Mouse (Mus musculus) regulatory T cell (primary cell): ENCODE results near the gene Vcam1.

ENCODE experiments used
- in situ Hi-C: fragments of 300-600 bp; cut with MboI, MseI; formaldehyde crosslinking; loops from one replicate; pipeline ENCODE4 v1.15.1; 2025; ENCODE audit warnings: high pct_unique_total_duplicates

Gene Vcam1

DNA sequence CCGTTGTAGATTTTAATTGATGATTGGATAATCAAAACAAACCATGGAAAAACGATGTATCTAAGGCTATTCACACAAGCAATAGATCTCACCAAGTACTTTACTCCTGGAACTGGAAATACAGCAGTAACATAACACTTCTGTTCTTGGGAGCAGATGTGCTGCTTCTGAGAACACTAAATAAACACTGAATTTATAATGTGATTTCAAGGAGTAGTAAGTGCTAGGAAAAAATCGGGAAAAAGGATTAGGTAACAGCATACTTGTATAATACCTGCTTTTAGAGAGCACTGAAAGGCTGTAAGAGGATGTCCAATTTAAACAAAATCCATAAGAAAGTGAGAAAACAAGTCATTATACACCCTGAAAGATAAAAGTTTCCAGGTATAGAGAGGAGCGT, 43.5 kb downstream of the Vcam1 start:
- in situ Hi-C loops: no loop called here

DNA sequence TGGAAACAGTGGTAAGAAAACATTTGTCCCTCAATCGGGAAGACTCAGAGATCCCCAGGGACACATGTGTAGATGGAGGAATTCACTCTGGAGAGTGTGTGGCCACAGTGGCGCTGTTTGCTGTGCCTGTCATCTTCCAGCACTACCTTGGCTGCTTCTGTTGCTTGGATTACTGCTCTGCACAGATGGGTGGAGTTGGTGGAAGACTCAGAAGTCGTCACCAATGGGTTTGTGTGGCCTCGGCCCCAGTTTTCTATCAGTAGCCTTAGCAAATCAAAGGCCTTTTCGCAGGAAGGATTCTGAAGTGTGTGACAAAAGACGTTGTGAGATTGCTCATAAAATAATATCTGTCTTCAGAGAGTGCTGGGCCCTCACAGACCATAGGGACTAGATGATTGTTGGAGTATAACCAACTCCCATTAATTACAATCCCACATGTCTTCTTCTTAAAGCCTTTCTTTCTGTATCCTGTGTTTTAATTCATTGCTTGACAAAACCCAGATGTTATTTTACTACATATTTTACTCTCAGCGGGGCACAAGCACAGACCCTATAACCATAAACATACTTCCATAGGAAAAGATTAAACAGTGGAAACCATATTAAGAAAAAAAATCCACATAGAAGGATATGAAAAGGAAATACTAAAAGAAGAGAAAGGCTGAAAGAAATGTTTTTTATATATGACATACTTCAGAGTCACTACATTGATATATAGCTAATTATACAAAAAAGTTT, 48.4 kb downstream of the Vcam1 start:
- in situ Hi-C loops: no loop called here

DNA sequence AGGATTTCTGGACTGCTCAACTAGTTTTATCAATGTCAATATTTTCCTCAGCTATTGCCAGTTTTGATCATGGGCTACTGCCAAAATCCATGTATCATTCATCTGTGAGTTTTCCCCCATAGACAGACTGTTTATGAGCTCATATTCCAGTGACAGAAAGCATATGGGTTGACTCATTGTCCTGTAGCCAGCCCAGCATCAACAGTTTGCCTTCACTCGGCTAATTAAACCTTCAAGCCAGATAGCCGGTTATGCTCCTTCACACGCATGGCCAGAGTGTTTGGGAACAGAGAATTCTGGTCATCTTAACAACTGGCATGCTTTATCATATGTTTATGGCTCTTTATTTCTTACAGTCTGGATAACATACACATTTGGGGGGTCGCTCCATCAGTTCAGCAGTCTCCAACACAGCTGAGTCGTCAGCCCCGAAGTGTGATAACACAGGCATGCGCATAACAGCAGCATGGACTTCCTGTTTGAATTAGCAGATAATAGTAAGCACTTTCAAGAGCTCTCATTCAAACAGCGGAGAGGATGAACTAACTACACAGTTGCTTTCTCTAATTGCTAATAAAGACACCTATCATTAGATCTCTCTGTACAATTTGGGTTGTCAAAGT, 49.2 kb downstream of the Vcam1 start:
- in situ Hi-C loops: no loop called here

DNA sequence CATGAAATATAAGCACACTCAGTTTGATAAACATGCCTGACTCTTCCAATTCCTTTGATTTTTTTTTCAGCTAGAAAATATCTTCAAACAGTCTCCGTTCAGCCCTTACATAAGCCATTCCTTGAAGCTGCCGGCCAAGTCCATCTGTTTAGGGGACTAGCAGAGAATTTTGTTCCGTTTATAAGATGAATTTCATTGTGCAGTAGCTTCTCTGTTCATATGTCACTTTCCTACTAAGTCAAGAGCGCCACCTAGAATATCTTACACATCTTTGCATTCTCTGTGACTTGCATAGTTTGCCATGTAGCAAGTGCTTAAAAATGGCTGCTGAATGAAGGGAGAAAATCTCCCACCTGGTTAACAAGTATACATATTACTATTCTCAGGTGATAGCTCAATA, 51.0 kb downstream of the Vcam1 start:
- in situ Hi-C loops: no loop called here

DNA sequence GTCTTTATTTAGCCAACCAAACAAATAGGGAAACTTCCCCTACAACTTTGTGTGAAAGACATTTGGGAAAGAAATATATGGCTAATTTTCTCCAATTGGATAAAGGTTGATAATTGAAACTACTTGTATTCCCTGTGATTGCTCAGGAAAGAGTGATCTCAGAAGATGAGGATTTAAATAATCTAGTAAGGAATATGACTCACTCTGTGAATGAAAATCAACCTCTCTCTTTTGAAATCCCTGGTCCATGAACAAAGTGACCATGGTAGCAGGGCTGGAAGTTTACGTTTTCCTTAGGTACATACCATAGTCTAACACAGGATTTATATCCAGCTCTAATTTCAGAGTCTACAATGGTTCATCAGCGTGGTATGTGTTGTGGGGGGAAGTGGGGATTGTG, 52.7 kb downstream of the Vcam1 start:
- in situ Hi-C loops: no loop called here

DNA sequence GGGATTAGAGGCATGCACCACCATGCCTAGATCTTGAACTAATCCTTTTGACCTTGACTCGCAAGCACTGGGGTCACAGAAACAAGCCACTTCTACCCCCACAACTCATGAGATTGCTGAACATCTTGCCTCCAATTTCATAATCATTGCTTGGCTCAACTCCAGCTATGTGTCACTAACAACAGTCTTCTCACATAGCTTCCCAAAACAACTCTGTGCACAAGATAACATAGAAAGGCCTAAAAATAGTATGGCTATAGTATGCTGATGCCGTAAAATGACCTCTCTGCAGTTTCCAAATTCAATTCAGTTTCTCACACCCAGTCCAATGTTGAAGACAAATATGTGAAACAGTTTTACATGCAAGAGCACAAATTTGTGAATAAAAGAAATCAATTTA, 56.9 kb downstream of the Vcam1 start:
- in situ Hi-C loops: no loop called here

DNA sequence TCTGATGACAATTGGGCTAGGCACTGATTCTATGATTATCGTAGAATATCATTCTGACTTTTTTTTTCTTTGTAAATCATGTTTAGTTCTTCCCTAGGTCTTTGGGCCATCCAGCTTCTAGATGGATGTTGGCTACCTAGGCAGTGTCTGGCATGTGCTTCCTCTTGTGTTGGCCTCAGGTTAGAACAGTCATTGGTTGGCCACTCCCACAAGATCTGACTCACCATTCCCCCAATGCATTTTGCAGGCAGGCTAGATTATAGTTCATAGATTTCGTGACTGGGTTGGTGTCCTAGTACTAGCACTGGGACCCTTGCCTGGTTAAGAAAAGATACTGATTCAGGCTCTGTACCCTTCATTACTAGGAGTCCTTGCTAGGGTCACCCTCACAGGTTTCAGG, 67.3 kb downstream of the Vcam1 start:
- in situ Hi-C loops: no loop called here

DNA sequence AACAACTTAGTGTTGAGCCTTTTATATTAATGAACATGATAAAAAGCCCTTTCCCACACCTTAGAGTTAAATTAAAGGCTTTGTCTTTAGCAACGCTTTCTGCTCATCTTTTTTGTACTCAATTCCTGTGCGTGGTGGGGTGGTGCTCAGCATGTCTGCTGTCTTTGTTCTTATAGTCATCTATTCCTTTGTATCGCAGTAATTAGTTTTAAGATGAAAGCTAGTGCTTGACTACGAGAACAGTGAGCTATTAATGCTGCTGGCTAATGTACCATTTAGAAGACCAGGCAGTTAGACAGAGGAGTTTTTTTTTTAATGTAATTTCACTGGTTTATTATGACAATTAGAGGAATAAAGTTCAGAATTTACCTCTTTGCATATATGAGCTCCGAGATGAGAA, 69.2 kb downstream of the Vcam1 start:
- in situ Hi-C loops: no loop called here
